Mouse (Mus musculus) intestine, postnatal 0 days (tissue): ENCODE measurements at regions not wholly inside any gene's neighbourhood (a gene's known extent, or its start where the extent isn't known, plus 50 kb on each side); places are given as distances from the start of the nearest gene placed in this dataset.

Experiments
- ATAC-seq: fragments of 200-750 bp; cut with Nextera tagmentation; 2 replicates; pipeline ENCODE4 v1.8.0; 2017; ENCODE audit warnings: mild to moderate bottlenecking, moderate TSS enrichment, moderate library complexity
- H3K27ac ChIP-seq: fragments of 300-500 bp; sonication (generic); 2 replicates; pipeline ENCODE4 v1.5.1; 2014; ENCODE audit warnings: mild to moderate bottlenecking, low read depth, low read length, moderate library complexity
- H3K27me3 ChIP-seq: fragments of 300-500 bp; sonication (generic); replicated peaks from 2 replicates; pipeline ENCODE4 v1.6.1; 2014; ENCODE audit warnings: low read length, mixed read lengths; ENCODE audit not compliant: control insufficient read depth, insufficient read depth
- H3K36me3 ChIP-seq: fragments of 300-500 bp; sonication (generic); 2 replicates; pipeline ENCODE4 v1.6.1; 2014; ENCODE audit warnings: mild to moderate bottlenecking, moderate library complexity; ENCODE audit not compliant: control insufficient read depth, insufficient read depth
- H3K4me1 ChIP-seq: fragments of 300-500 bp; sonication (generic); replicated peaks from 2 replicates; pipeline ENCODE4 v1.6.1; 2014; ENCODE audit warnings: antibody characterized with exemption, low read length, mixed read lengths; ENCODE audit not compliant: control insufficient read depth, insufficient read depth
- H3K4me2 ChIP-seq: fragments of 300-500 bp; sonication (generic); replicated peaks from 2 replicates; pipeline ENCODE4 v1.6.1; 2014; ENCODE audit warnings: low read depth, mild to moderate bottlenecking, moderate library complexity
- H3K4me3 ChIP-seq: fragments of 300-500 bp; sonication (generic); 2 replicates; pipeline ENCODE4 v1.5.1; 2014; ENCODE audit warnings: low read depth, low read length
- H3K9ac ChIP-seq: fragments of 300-500 bp; sonication (generic); 2 replicates; pipeline ENCODE4 v1.6.1; 2014; ENCODE audit warnings: mild to moderate bottlenecking, low read depth, low read length
- H3K9me3 ChIP-seq: fragments of 300-500 bp; sonication (generic); 2 replicates; pipeline ENCODE4 v1.6.1; 2016; ENCODE audit warnings: mixed run types; ENCODE audit not compliant: control insufficient read depth
- CTCF ChIP-seq: sonication (generic); IDR thresholded peaks from 2 replicates; pipeline ENCODE4 v1.5.1; 2016; ENCODE audit warnings: low read depth, mild to moderate bottlenecking, control low read depth, antibody characterized with exemption, moderate library complexity
- WGBS: fragments of 180-500 bp; shearing (Covaris S2); extraction: QIAGEN DNeasy Blood & Tissue Kit; methylation state at CpG from one replicate; pipeline ENCODE4 v1.1.7; 2014; 5-methylcytosine and 5-hydroxymethylcytosine counted together

- 17% methylated on average over 3 of the region's 3 CpGs for WGBS
- no peak overlapping the region for H3K9ac ChIP-seq
- H3K4me1 ChIP-seq = no peaks in the 10 kb centered on the region
- H3K36me3 ChIP-seq = no peaks in the 10 kb centered on the region
- no peaks in the 10 kb centered on the region for H3K27me3 ChIP-seq
- ATAC-seq = no peak
- no peak overlapping the region for H3K4me3 ChIP-seq
- H3K4me2 ChIP-seq = no peak overlapping the region
- no peak for TF ChIP-seq CTCF
- H3K27ac ChIP-seq = no peak overlapping the region
- no peaks in the 10 kb centered on the region for H3K9me3 ChIP-seq
Observed at GRCm38 (mm10) chr1:52397460-52397859, 103.0 kb downstream of the Nab1 start.

GRCm38 (mm10) chr1:52392933-52393332 is 107.5 kb downstream of the Nab1 start:
- no peaks in the 10 kb centered on the region for H3K27me3 ChIP-seq
- no peaks in the 10 kb centered on the region for H3K9me3 ChIP-seq
- H3K27ac ChIP-seq = no peak overlapping the region
- WGBS = 42% methylated on average over 2 of the region's 2 CpGs
- H3K4me2 ChIP-seq = no peak overlapping the region
- H3K4me3 ChIP-seq = no peak overlapping the region
- H3K9ac ChIP-seq = no peak overlapping the region
- no peak for ATAC-seq
- TF ChIP-seq CTCF = 0 out of 2 replicates have a peak, but pooled peaks have one; percentile 18
- no peaks in the 10 kb centered on the region for H3K4me1 ChIP-seq
- H3K36me3 ChIP-seq = no peaks in the 10 kb centered on the region

GRCm38 (mm10) chr1:52388836-52389235 is 111.6 kb downstream of the Nab1 start:
- 62% methylated on average over 6 of the region's 6 CpGs for WGBS
- H3K9ac ChIP-seq = no peak overlapping the region
- TF ChIP-seq CTCF = no peak
- no peak overlapping the region for H3K4me2 ChIP-seq
- no peaks in the 10 kb centered on the region for H3K36me3 ChIP-seq
- no peaks in the 10 kb centered on the region for H3K27me3 ChIP-seq
- no peak overlapping the region for H3K4me3 ChIP-seq
- no peak for ATAC-seq
- no peak overlapping the region for H3K27ac ChIP-seq
- H3K4me1 ChIP-seq = no peaks in the 10 kb centered on the region
- no peaks in the 10 kb centered on the region for H3K9me3 ChIP-seq

- Histone ChIP-seq H3K27ac (no peak overlapping the region), H3K4me1 (no peaks in the 10 kb centered on the region), H3K9me3 (no peaks in the 10 kb centered on the region), H3K9ac (no peak overlapping the region), H3K4me3 (no peak overlapping the region), H3K36me3 (no peaks in the 10 kb centered on the region), H3K4me2 (no peak overlapping the region), H3K27me3 (no peaks in the 10 kb centered on the region)
- ATAC-seq = no peak
- 52% methylated on average over 6 of the region's 6 CpGs for WGBS
- TF ChIP-seq CTCF = no peak
Observed at GRCm38 (mm10) chr1:52388118-52388517, 112.4 kb downstream of the Nab1 start.

- Histone ChIP-seq H3K4me2 (no peak overlapping the region), H3K36me3 (no peaks in the 10 kb centered on the region), H3K9me3 (no peaks in the 10 kb centered on the region), H3K27me3 (no peaks in the 10 kb centered on the region), H3K27ac (no peak overlapping the region), H3K9ac (no peak overlapping the region), H3K4me3 (no peak overlapping the region), H3K4me1 (no peaks in the 10 kb centered on the region)
- TF ChIP-seq CTCF = peak; percentile 47
- ATAC-seq = no peak
- WGBS = 81% methylated on average over 3 of the region's 3 CpGs
Observed at GRCm38 (mm10) chr1:52387062-52387461, 113.4 kb downstream of the Nab1 start.

- H3K4me2 ChIP-seq = no peak overlapping the region
- H3K27ac ChIP-seq = no peak overlapping the region
- WGBS = 70% methylated on average over 6 of the region's 6 CpGs
- H3K36me3 ChIP-seq = no peaks in the 10 kb centered on the region
- no peak for TF ChIP-seq CTCF
- H3K4me1 ChIP-seq = no peaks in the 10 kb centered on the region
- no peaks in the 10 kb centered on the region for H3K9me3 ChIP-seq
- H3K27me3 ChIP-seq = no peaks in the 10 kb centered on the region
- no peak overlapping the region for H3K9ac ChIP-seq
- H3K4me3 ChIP-seq = no peak overlapping the region
- ATAC-seq = no peak
Observed at GRCm38 (mm10) chr1:52375320-52375719, 125.2 kb downstream of the Nab1 start.

GRCm38 (mm10) chr1:52374666-52375065 is 125.8 kb downstream of the Nab1 start:
- H3K4me1 ChIP-seq = no peaks in the 10 kb centered on the region
- H3K9me3 ChIP-seq = no peaks in the 10 kb centered on the region
- no peak for TF ChIP-seq CTCF
- H3K27ac ChIP-seq = no peak overlapping the region
- WGBS = 87% methylated on average over 2 of the region's 2 CpGs
- H3K36me3 ChIP-seq = no peaks in the 10 kb centered on the region
- ATAC-seq = no peak
- no peaks in the 10 kb centered on the region for H3K27me3 ChIP-seq
- no peak overlapping the region for H3K9ac ChIP-seq
- no peak overlapping the region for H3K4me2 ChIP-seq
- no peak overlapping the region for H3K4me3 ChIP-seq
